Mouse (Mus musculus): ENCODE data around the gene Cbs. TPM values are rescaled to one million over a fixed set of nuclear protein-coding genes. Genes with fewer than 3 reads are reported as not detected.

Cbs gene
- total RNA-seq, 4 experiments from 2014 or later, result 39.6 to 74.8 (median 49.2) TPM

Small RNAs within 50 kb of the gene (microRNA-seq; reads per million reads assigned to microRNA genes)
- 0 to 0.64 reads per million in 2 experiments for gene Gm24970

Other genes with a start within 250 kb of the Cbs start
- 10 to 100 TPM; 20.3 to 32.1 (median 23.7) TPM for gene Wdr4, start 117.3 kb downstream of the Cbs start, total RNA-seq (2022)
- 100 to 1,000 TPM; 239 to 270 (median 244) TPM for gene Ndufv3, start 117.1 kb downstream of the Cbs start, total RNA-seq (2022)
- gene Pknox1, start 72.5 kb downstream of the Cbs start, total RNA-seq (2022), result 10 to 100 TPM; 12.9 to 17.5 (median 15.9) TPM
- 100 to 1,000 TPM; 115 to 134 (median 125) TPM for gene U2af1, start 21.7 kb upstream of the Cbs start, total RNA-seq (2022)
- gene Cryaa, start 40.6 kb upstream of the Cbs start, total RNA-seq (2022), result under 1 TPM in 1 of 4 experiments, not detected in 3; 0.52 TPM
- gene Sik1, start 218.6 kb upstream of the Cbs start, total RNA-seq (2022), result 10 to 100 TPM; 13.2 to 22.2 (median 15.4) TPM

All from layer of hippocampus, adult 8-10 months (tissue).